Mouse (Mus musculus) MEL (cell line): ENCODE measurements around the gene Lhfp. TPM values are rescaled to one million over a fixed set of nuclear protein-coding genes. Genes with fewer than 3 reads are reported as not detected.

Source experiments
- DNase-seq: peaks from one replicate; pipeline ENCODE4 v3.0.0; 2011; ENCODE audit warnings: low read depth, low spot score
- H3K27ac ChIP-seq: 2 replicates; pipeline ENCODE4 v1.5.1; 2012; ENCODE audit warnings: low read depth, mild to moderate bottlenecking, control low read depth, low read length, moderate library complexity; ENCODE audit not compliant: control insufficient read depth
- H3K27me3 ChIP-seq, 2 experiments: fragments of 150-350 bp in 1 of 2; sonication (generic) in 1 of 2; 2 replicates each; pipeline ENCODE4 v1.6.1; 2012; ENCODE audit warnings: low read length in 2 of 2, mild to moderate bottlenecking in 2 of 2, improper control_type of control experiment in 1 of 2, moderate library complexity in 1 of 2; ENCODE audit not compliant: insufficient read depth in 2 of 2, control insufficient read depth in 1 of 2
- H3K36me3 ChIP-seq, 2 experiments: 2 replicates each; pipeline ENCODE4 v1.6.1; 2012 to 2014; ENCODE audit warnings: low read length in 2 of 2, improper control_type of control experiment in 1 of 2, inconsistent platforms in 1 of 2, mild to moderate bottlenecking in 1 of 2; ENCODE audit not compliant: insufficient read depth in 2 of 2, control insufficient read depth in 1 of 2
- H3K4me1 ChIP-seq, 2 experiments: fragments of 150-350 bp in 1 of 2; sonication (generic) in 1 of 2; 2 replicates each; pipeline ENCODE4 v1.6.1; 2012; ENCODE audit warnings: low read length in 2 of 2, improper control_type of control experiment in 1 of 2, mild to moderate bottlenecking in 1 of 2; ENCODE audit not compliant: insufficient read depth in 2 of 2, control insufficient read depth in 1 of 2
- H3K4me3 ChIP-seq, 2 experiments: fragments of 150-350 bp in 1 of 2; sonication (generic) in 1 of 2; 2 replicates each; pipeline ENCODE4 v1.5.1; 2012; ENCODE audit warnings: low read depth in 2 of 2, low read length in 2 of 2, mild to moderate bottlenecking in 2 of 2, moderate library complexity in 2 of 2, control low read depth in 1 of 2, improper control_type of control experiment in 1 of 2; ENCODE audit not compliant: control insufficient read depth in 1 of 2, insufficient read depth in 1 of 2
- H3K79me2 ChIP-seq: 2 replicates; pipeline ENCODE4 v1.6.1; 2012; ENCODE audit warnings: mild to moderate bottlenecking, low read length, moderate library complexity; ENCODE audit not compliant: control insufficient read depth, poor library complexity, insufficient read depth
- H3K9ac ChIP-seq: 2 replicates; pipeline ENCODE4 v1.6.1; 2012; ENCODE audit warnings: low read depth, mild to moderate bottlenecking, control low read depth, low read length, moderate library complexity; ENCODE audit not compliant: control insufficient read depth, poor library complexity, severe bottlenecking
- H3K9me3 ChIP-seq: fragments of 150-350 bp; sonication (generic); replicated peaks from 2 replicates; pipeline ENCODE4 v1.6.1; 2012; ENCODE audit warnings: mild to moderate bottlenecking, low read length, improper control_type of control experiment, moderate library complexity; ENCODE audit not compliant: insufficient read depth
- ELF1 ChIP-seq: IDR thresholded peaks from 2 replicates; pipeline ENCODE4 v1.6.1; 2014; ENCODE audit warnings: low read depth, mild to moderate bottlenecking, inconsistent platforms, low read length, improper control_type of control experiment, moderate library complexity
- EP300 ChIP-seq, 2 experiments: IDR thresholded peaks; 2 replicates each; pipeline ENCODE4 v1.6.1; 2011; ENCODE audit warnings: improper control_type of control experiment in 2 of 2, low read length in 2 of 2, low read depth in 1 of 2, mild to moderate bottlenecking in 1 of 2
- GATA1 ChIP-seq: IDR thresholded peaks from 2 replicates; pipeline ENCODE4 v1.6.1; 2011; ENCODE audit warnings: low read depth, low read length, improper control_type of control experiment
- KAT2A ChIP-seq: conservative IDR thresholded peaks from 2 replicates; pipeline ENCODE4 v1.6.1; 2012; ENCODE audit warnings: low read depth, low read length, improper control_type of control experiment, inconsistent platforms
- MAX ChIP-seq: IDR thresholded peaks from 2 replicates; pipeline ENCODE4 v1.6.1; 2011; ENCODE audit warnings: low read length, improper control_type of control experiment
- MEF2A ChIP-seq: IDR thresholded peaks from 2 replicates; pipeline ENCODE4 v1.6.1; 2014; ENCODE audit warnings: low read depth, mild to moderate bottlenecking, inconsistent platforms, low read length, improper control_type of control experiment; ENCODE audit not compliant: poor library complexity, insufficient replicate concordance, severe bottlenecking; ENCODE audit errors: extremely low read depth
- MXI1 ChIP-seq: IDR thresholded peaks from 2 replicates; pipeline ENCODE4 v1.6.1; 2011; ENCODE audit warnings: mild to moderate bottlenecking, low read depth, low read length, improper control_type of control experiment
- MYC ChIP-seq: IDR thresholded peaks from 2 replicates; pipeline ENCODE4 v1.6.1; 2011; ENCODE audit warnings: low read depth, mild to moderate bottlenecking, low read length, improper control_type of control experiment, moderate library complexity
- NRF1 ChIP-seq: IDR thresholded peaks from 2 replicates; pipeline ENCODE4 v1.6.1; 2014; ENCODE audit warnings: low read depth, mild to moderate bottlenecking, inconsistent platforms, low read length, improper control_type of control experiment, moderate library complexity; ENCODE audit not compliant: poor library complexity, insufficient read depth, severe bottlenecking
- POLR2AphosphoS5 ChIP-seq: IDR thresholded peaks from 2 replicates; pipeline ENCODE4 v1.6.1; 2012; ENCODE audit warnings: low read depth, borderline replicate concordance, mild to moderate bottlenecking, inconsistent platforms, low read length, moderate library complexity, mixed read lengths
- SMC3 ChIP-seq: IDR thresholded peaks from 2 replicates; pipeline ENCODE4 v1.6.1; 2011; ENCODE audit warnings: low read depth, low read length, improper control_type of control experiment
- TBP ChIP-seq: IDR thresholded peaks from 2 replicates; pipeline ENCODE4 v1.8.0; 2011; ENCODE audit warnings: low read depth, low read length, improper control_type of control experiment
- UBTF ChIP-seq: IDR thresholded peaks from 2 replicates; pipeline ENCODE4 v1.6.1; 2012; ENCODE audit warnings: low read depth, mild to moderate bottlenecking, inconsistent platforms, low read length, improper control_type of control experiment, moderate library complexity, borderline replicate concordance; ENCODE audit not compliant: insufficient read depth
- USF1 ChIP-seq: IDR thresholded peaks from 2 replicates; pipeline ENCODE4 v1.6.1; 2014; ENCODE audit warnings: low read depth, mild to moderate bottlenecking, inconsistent platforms, low read length, improper control_type of control experiment, moderate library complexity
- USF2 ChIP-seq, 2 experiments: IDR thresholded peaks; 2 replicates each; pipeline ENCODE4 v1.6.1; 2011 to 2012; ENCODE audit warnings: improper control_type of control experiment in 2 of 2, low read length in 2 of 2, borderline replicate concordance in 1 of 2, inconsistent platforms in 1 of 2, low read depth in 1 of 2, mild to moderate bottlenecking in 1 of 2; ENCODE audit not compliant: insufficient read depth in 1 of 2
- ZNF384 ChIP-seq: IDR thresholded peaks from 2 replicates; pipeline ENCODE4 v1.6.1; 2012; ENCODE audit warnings: low read depth, mild to moderate bottlenecking, inconsistent platforms, low read length, improper control_type of control experiment
- polyA plus RNA-seq, 2 experiments: library from polyadenylated mRNA; stranded (reverse) in 1 of 2; unstranded in 1 of 2; fragments of >175 nt in 1 of 2; fragments of >200 nt in 1 of 2; gene quantifications; 2 replicates each; pipeline versions ENCODE4 v1.2.1 to v1.2.4; 2012; ENCODE audit warnings: low replicate concordance in 2 of 2, low read depth in 1 of 2; ENCODE audit not compliant: insufficient read length in 2 of 2, insufficient read depth in 1 of 2, missing spikeins in 1 of 2
- total RNA-seq: library from RNA; depleted of rRNA; stranded (reverse); fragments of 300-350 nt; gene quantifications from 2 replicates; pipeline ENCODE4 v1.2.3, GENCODE M21; 2012

The Lhfp gene
- total and polyA plus RNA-seq, 3 experiments: not detected

- TF ChIP-seq SMC3 (no peak), POLR2AphosphoS5 (no peak), GATA1 (no peak)
- no peak overlapping the region for H3K9ac ChIP-seq
- H3K27me3 ChIP-seq: no peaks in the 10 kb centered on the region
- H3K4me3 ChIP-seq: no peak overlapping the region
- H3K4me1 ChIP-seq: no peaks in the 10 kb centered on the region
- DNase-seq: no peak
- H3K9me3 ChIP-seq: no peaks in the 10 kb centered on the region
- no peaks in the 10 kb centered on the region; a peak in 2 of 4 replicates for H3K36me3 ChIP-seq
- H3K79me2 ChIP-seq: no peaks in the 10 kb centered on the region
- H3K27ac ChIP-seq: no peak overlapping the region
Measured at GRCm38 (mm10) chr3:52999016-52999744, 42.1 kb upstream of the Lhfp start.

- no peaks in the 10 kb centered on the region for H3K79me2 ChIP-seq
- H3K36me3 ChIP-seq: no peaks in the 10 kb centered on the region; a peak in 2 of 4 replicates
- H3K27ac ChIP-seq: no peak overlapping the region
- no peaks in the 10 kb centered on the region for H3K27me3 ChIP-seq
- no peak overlapping the region for H3K4me3 ChIP-seq
- no peak overlapping the region for H3K9ac ChIP-seq
- H3K4me1 ChIP-seq: no peaks in the 10 kb centered on the region
- TF ChIP-seq MAX (no peak), USF2 (IDR thresholded peaks at IDR 0.05; ENCODE audit: borderline replicate concordance in 1 of 2, insufficient read depth in 1 of 2, low read depth in 1 of 2, low read length in 2 of 2) (no peak), NRF1 (no peak), MXI1 (no peak), ELF1 (no peak), UBTF (no peak), ZNF384 (no peak), TBP (no peak), POLR2AphosphoS5 (no peak), KAT2A (no peak), USF1 (no peak), MYC (no peak), MEF2A (no peak), EP300 (IDR thresholded peaks at IDR 0.05; ENCODE audit: low read depth in 1 of 2, low read length in 2 of 2) (no peak)
- no peak for DNase-seq
- H3K9me3 ChIP-seq: no peaks in the 10 kb centered on the region
Measured at GRCm38 (mm10) chr3:52999996-53000395, 41.3 kb upstream of the Lhfp start.
